Mouse (Mus musculus) ES-E14 (cell line): Measurements from ENCODE around the gene Dnah14. TPM values are rescaled to one million over a fixed set of nuclear protein-coding genes. Genes with fewer than 3 reads are reported as not detected.

Source experiments
- DNase-seq: peaks from one replicate; pipeline ENCODE4 v3.0.0-alpha.2; 2013; ENCODE audit warnings: low read depth, low spot score
- H3K27ac ChIP-seq: 2 replicates; pipeline ENCODE4 v1.5.1; 2012; ENCODE audit warnings: low read depth, mild to moderate bottlenecking, low read length, moderate library complexity, mixed read lengths; ENCODE audit not compliant: poor library complexity, insufficient read depth, severe bottlenecking
- H3K36me3 ChIP-seq: 2 replicates; pipeline ENCODE4 v1.6.1; 2012; ENCODE audit warnings: mild to moderate bottlenecking, low read length, moderate library complexity, mixed read lengths; ENCODE audit not compliant: control insufficient read depth, poor library complexity, insufficient read depth, severe bottlenecking
- H3K4me1 ChIP-seq, 2 experiments: fragments of 150-350 bp in 1 of 2; sonication (generic) in 1 of 2; 2 replicates each; pipeline ENCODE4 v1.6.1; 2012; ENCODE audit warnings: low read length in 2 of 2, mild to moderate bottlenecking in 1 of 2, mixed read lengths in 1 of 2; ENCODE audit not compliant: control insufficient read depth in 2 of 2, insufficient read depth in 2 of 2, poor library complexity in 1 of 2
- H3K4me3 ChIP-seq, 2 experiments: fragments of 150-350 bp in 1 of 2; sonication (generic) in 1 of 2; 2 replicates each; pipeline ENCODE4 v1.5.1; 2012; ENCODE audit warnings: low read length in 2 of 2, low read depth in 1 of 2, mild to moderate bottlenecking in 1 of 2, mixed read lengths in 1 of 2; ENCODE audit not compliant: insufficient read depth in 1 of 2, poor library complexity in 1 of 2, severe bottlenecking in 1 of 2
- H3K9ac ChIP-seq: 2 replicates; pipeline ENCODE4 v1.6.1; 2012; ENCODE audit warnings: low read depth, mild to moderate bottlenecking, low read length, mixed read lengths; ENCODE audit not compliant: poor library complexity, insufficient read depth, severe bottlenecking
- H3K9me3 ChIP-seq: fragments of 150-350 bp; sonication (generic); 2 replicates; pipeline ENCODE4 v1.6.1; 2012; ENCODE audit warnings: low read depth, mild to moderate bottlenecking, low read length; ENCODE audit not compliant: control insufficient read depth, insufficient read depth
- CHD2 ChIP-seq: IDR thresholded peaks from 2 replicates; pipeline ENCODE4 v1.6.1; 2014; ENCODE audit warnings: mild to moderate bottlenecking, low read depth, low read length, inconsistent platforms
- HCFC1 ChIP-seq: IDR thresholded peaks from 2 replicates; pipeline ENCODE4 v1.6.1; 2012; ENCODE audit warnings: low read length, inconsistent platforms, borderline replicate concordance; ENCODE audit not compliant: insufficient read depth
- MAFK ChIP-seq: IDR thresholded peaks from 2 replicates; pipeline ENCODE4 v1.6.1; 2014; ENCODE audit warnings: mild to moderate bottlenecking, low read depth, low read length, inconsistent platforms; ENCODE audit not compliant: insufficient read depth
- ZC3H11A ChIP-seq: IDR thresholded peaks from 2 replicates; pipeline ENCODE4 v1.6.1; 2012; ENCODE audit warnings: low read depth, mild to moderate bottlenecking, inconsistent platforms, low read length, borderline replicate concordance
- ZNF384 ChIP-seq: IDR thresholded peaks from 2 replicates; pipeline ENCODE4 v1.6.1; 2012; ENCODE audit warnings: low read depth, low read length, inconsistent platforms
- in situ Hi-C, 2 experiments: fragments of 600-800 bp; cut with MboI; formaldehyde crosslinking; loops; one replicate each; pipeline ENCODE4 v1.15.1; 2025; ENCODE audit warnings: low sequenced_read_pairs in 2 of 2, inconsistent platforms in 1 of 2; ENCODE audit not compliant: unreplicated experiment in 2 of 2
- total RNA-seq: library from RNA; depleted of rRNA; stranded (reverse); fragments of 300-350 nt; gene quantifications from 2 replicates; pipeline ENCODE4 v1.2.3, GENCODE M21; 2012

The Dnah14 gene
- total RNA-seq, 1 experiment: 1.9 TPM

- in situ Hi-C loops: no loop called here
- Histone ChIP-seq H3K4me3 (no peak overlapping the region), H3K9me3 (no peaks in the 10 kb centered on the region), H3K27ac (no peak overlapping the region), H3K9ac (no peak overlapping the region), H3K4me1 (no peaks in the 10 kb centered on the region), H3K36me3 (no peaks in the 10 kb centered on the region)
- no peak for DNase-seq
- TF ChIP-seq ZNF384: no peak
- no peak for TF ChIP-seq HCFC1
- TF ChIP-seq MAFK: no peak
- no peak for TF ChIP-seq CHD2
- no peak for TF ChIP-seq ZC3H11A
These were observed 23.0 kb downstream of the Dnah14 start for GRCm38 (mm10) chr1:181599376-181599775.

GRCm38 (mm10) chr1:181611118-181611517 is 34.8 kb downstream of the Dnah14 start:
- Histone ChIP-seq H3K36me3 (no peaks in the 10 kb centered on the region), H3K27ac (no peak overlapping the region), H3K9ac (no peak overlapping the region), H3K4me1 (no peaks in the 10 kb centered on the region), H3K4me3 (no peak overlapping the region), H3K9me3 (no peaks in the 10 kb centered on the region)
- in situ Hi-C loops: no loop called here
- DNase-seq: no peak
- TF ChIP-seq ZNF384: no peak
- no peak for TF ChIP-seq HCFC1
- TF ChIP-seq MAFK: no peak
- TF ChIP-seq CHD2: no peak
- TF ChIP-seq ZC3H11A: no peak

GRCm38 (mm10) chr1:181615866-181616491 is 39.6 kb downstream of the Dnah14 start:
- peak; percentile 70 for DNase-seq
- in situ Hi-C loops: no loop called here
- Histone ChIP-seq H3K9ac (no peak overlapping the region), H3K9me3 (no peaks in the 10 kb centered on the region), H3K4me3 (no peak overlapping the region), H3K36me3 (no peaks in the 10 kb centered on the region), H3K4me1 (no peaks in the 10 kb centered on the region), H3K27ac (no peak overlapping the region)
- TF ChIP-seq ZC3H11A (peak; percentile 87; the same call in 1 of the 2 replicates), ZNF384 (no peak)

GRCm38 (mm10) chr1:181617332-181617731 is 41.0 kb downstream of the Dnah14 start:
- Histone ChIP-seq H3K9me3 (no peaks in the 10 kb centered on the region), H3K4me1 (no peaks in the 10 kb centered on the region), H3K36me3 (no peaks in the 10 kb centered on the region), H3K27ac (no peak overlapping the region), H3K9ac (no peak overlapping the region), H3K4me3 (no peak overlapping the region)
- TF ChIP-seq MAFK (no peak), ZC3H11A (no peak; the same call in 1 of the 2 replicates), CHD2 (no peak), HCFC1 (no peak), ZNF384 (no peak)
- in situ Hi-C loops: no loop called here
- DNase-seq: peak; percentile 38

GRCm38 (mm10) chr1:181623149-181623680 is 46.9 kb downstream of the Dnah14 start:
- no peak overlapping the region for H3K27ac ChIP-seq
- peaks cover 3 to 8% of the 10 kb centered on the region in 2 experiments; a peak in 2 of 4 replicates for H3K4me1 ChIP-seq
- in situ Hi-C loops: no loop called here
- DNase-seq: no peak
- H3K4me3 ChIP-seq: no peak overlapping the region
- no peaks in the 10 kb centered on the region for H3K9me3 ChIP-seq
- H3K36me3 ChIP-seq: no peaks in the 10 kb centered on the region
- TF ChIP-seq HCFC1 (no peak), ZC3H11A (no peak), ZNF384 (no peak), MAFK (no peak), CHD2 (0 out of 2 replicates have a peak, but pooled peaks have one; percentile 24)
- no peak overlapping the region for H3K9ac ChIP-seq
